Mouse (Mus musculus): ENCODE measurements at regions not wholly inside any gene's neighbourhood (a gene's known extent, or its start where the extent isn't known, plus 50 kb on each side); places are given as distances from the start of the nearest gene placed in this dataset.

- DNase-seq: no peak
These were observed 87.0 kb upstream of the Hs6st1 start for GRCm38 (mm10) chr1:35981226-35981625.

- DNase-seq: no peak
These were observed 84.8 kb upstream of the Hs6st1 start for GRCm38 (mm10) chr1:35983361-35983760.

GRCm38 (mm10) chr1:35985318-35985717 lies 82.9 kb upstream of the Hs6st1 start:
- DNase-seq: no peak

DNA sequence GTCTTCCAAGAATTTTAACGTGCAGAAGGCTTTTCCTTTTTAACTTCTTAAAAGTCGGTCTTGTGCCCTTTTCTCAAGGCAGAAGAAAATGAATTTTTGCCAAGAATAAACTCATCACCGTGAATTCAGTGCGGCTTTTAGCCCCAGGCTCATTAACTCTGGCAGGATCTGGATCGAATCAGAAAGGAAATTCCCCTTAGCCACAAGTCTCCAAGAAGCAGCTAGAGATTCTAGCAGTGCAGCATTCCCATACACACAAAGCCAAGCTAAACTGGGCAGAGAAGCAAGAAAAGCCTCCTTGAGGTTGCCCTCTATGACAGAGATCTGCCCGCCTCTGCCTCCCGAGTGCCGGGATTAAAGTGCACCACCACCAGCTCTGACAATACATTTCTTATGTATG lies 81.5 kb upstream of the Hs6st1 start:
- DNase-seq: no peak

DNA sequence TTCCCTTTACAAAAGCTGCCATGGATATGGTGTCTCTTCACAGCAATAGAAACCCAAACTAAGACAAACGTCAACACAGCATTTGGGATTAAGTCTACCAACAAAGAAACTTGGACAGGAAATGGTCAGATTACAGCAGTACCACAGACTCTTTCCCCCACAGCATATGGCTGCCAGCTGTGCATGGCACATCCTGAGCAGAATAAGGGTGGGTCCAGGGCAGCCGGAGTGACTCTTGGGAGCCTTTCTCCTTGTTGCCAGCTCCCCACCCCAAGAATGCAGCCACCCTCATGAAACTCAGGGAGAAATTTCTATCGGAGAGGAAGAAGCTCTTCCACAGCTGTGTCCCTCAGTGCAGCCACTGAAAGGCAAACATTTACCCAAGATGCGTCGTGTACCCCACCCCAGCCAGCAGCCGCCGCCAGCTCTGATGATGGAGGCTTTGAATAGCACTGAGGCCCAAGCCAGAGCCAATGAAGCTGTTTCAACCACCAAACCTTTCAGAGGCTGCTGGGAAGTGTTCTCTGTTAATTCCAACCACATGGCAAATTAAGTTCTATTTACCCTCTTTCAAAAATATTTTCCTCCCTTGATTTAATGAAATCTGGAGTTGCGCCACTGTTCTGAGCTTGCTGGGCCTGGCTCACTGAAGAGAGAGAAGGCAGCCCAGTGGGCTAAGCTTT lies 75.8 kb upstream of the Hs6st1 start:
- DNase-seq: no peak

GRCm38 (mm10) chr1:35992937-35993336 lies 75.3 kb upstream of the Hs6st1 start:
- DNase-seq: no peak

- DNase-seq: no peak
These were observed 72.5 kb upstream of the Hs6st1 start for GRCm38 (mm10) chr1:35995691-35996090.

DNA sequence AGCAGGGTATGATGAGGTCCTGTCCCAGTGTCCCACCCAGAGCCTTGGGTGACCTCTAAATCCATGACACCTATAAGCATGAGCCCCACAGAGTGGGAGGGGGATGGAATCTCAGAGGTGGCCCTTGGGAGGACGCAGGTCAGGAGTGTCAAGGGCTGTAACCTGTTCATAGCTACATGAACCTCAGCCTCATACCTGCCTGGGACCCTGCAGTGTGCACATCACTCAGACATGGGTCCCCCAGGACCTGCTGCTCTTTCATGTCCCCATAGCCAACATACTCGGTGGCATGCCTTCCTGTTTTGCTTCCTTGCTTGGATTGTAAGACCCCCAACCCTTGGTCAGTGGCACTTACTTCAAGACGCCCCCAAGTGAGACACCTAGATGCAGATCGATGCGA lies 66.9 kb upstream of the Hs6st1 start:
- no peak for DNase-seq

- DNase-seq: no peak
These were observed 66.4 kb upstream of the Hs6st1 start for GRCm38 (mm10) chr1:36001821-36002220.

- DNase-seq: no peak
These were observed 64.6 kb upstream of the Hs6st1 start for GRCm38 (mm10) chr1:36003592-36003991.

DNA sequence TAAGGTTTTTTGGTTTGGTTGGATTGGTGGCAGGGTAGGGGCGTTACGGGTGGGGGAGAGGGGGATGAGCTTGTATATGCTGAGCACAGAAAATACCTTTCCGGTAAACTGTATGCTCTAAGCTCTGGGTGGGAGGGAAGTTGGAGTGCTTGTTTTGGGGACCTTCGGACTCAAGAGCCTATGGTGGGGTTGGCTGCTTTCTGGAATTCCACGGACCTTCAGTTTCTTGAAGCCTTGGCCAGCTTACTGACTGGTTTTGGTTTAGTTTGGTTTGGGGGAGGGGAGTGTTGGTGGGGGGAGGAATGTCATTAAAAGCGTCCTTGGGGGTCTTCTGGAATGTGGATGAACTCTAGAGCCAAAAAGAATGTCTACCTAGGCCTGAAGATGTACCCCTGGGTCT lies 59.6 kb upstream of the Hs6st1 start:
- no peak for DNase-seq

GRCm38 (mm10) chr1:36009010-36009619 lies 59.1 kb upstream of the Hs6st1 start:
- peak; percentile 41 for DNase-seq

- DNase-seq: no peak
These were observed 58.0 kb upstream of the Hs6st1 start for GRCm38 (mm10) chr1:36010151-36010550.

DNA sequence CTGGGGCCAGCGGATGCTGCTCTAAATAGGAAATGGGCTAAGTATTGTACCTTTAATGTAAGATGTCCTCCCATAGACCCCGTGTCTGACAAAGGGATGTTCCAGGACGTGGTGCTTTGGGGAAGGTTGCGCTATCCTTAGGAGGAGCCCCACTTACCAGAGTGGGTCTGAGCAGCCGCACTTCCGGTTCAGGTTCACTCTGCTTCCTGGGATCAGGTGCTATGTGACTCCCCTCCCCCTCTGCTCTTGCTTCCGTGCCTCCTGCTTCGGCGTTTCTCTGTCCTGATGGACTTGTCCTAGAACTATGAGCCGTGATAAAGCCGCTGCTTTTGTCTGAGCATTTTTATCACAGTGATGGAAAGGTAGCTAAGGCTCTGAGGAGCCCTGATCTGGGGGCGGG lies 57.4 kb upstream of the Hs6st1 start:
- DNase-seq: no peak

DNA sequence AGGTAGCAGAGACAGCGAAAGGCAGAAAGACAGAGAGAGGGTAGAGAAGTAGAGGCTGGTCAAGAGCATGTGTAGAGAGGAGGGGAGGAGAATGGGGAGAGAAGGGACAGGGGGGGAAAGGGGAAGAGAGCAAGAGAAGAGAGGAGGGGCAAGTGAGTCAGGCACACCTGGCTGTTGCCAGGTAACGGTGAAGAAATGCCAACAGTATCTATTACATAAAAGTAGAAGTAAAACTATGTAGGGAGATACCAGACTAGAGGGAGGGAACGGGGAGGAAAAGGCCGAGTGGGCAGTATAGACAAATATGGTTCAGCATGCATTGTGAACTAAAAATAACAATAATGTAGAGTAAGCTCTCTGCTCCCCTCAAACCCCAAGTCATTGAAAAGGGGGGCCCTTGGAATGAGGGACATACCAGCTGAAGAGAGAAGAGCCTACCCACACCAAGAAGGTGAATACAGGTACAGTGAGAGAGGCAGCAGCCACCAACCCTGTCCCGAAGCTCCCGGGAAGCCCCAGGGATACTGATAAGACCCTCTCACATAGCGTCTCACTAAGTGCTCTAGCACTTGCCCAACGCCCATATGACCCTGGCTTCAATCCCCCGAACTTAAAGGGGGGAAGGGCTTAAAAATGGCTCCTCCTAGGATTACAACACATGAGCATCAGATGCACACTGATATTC lies 56.0 kb upstream of the Hs6st1 start:
- DNase-seq: no peak

DNA sequence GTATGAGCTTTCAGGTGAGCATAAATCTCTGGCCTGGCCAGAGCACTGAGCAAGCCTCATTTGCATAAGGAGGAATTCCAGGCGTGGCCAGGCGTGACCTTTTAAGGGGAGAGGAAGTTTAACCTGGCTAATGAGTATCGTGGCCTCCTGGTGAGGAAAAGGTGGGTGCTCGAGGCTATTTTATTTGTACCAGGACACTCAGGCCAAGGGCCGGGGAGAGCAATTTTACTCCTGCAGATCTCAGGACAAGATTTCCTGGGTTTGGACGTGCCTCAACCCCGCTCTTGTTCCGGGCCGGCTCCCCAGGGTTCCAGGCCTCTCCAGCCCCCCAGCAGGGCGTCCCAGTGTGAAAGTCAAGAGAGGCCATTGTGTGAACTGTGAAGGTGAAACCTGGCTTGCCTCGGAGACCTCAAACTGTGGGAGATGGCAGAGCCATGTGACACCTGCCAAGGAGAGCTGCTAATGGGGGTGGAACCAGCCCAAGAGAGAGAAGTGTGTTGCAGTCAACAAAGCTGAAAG lies 54.3 kb upstream of the Hs6st1 start:
- no peak for DNase-seq

DNA sequence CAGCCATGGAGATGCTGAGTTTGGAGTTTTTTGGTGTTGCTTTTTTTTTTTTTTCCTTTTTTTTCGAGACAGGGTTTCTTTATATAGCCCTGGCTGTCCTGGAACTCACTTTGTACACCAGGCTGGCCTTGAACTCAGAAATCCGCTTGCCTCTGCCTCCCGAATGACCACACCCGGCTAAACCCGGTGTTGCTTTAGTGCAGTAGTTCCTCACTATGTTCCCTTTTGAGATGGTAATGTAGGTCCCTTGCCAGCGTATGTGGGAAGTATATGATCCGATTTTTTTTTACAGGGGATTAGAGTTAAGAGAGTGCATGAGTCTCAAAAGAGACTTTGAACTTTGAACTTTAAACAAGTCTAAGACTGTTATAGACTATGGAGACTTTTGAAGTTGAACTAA lies 53.8 kb upstream of the Hs6st1 start:
- no peak for DNase-seq

GRCm38 (mm10) chr1:36015210-36015609 lies 53.0 kb upstream of the Hs6st1 start:
- DNase-seq: peak; percentile 42

GRCm38 (mm10) chr1:36016566-36016965 lies 51.6 kb upstream of the Hs6st1 start:
- no peak for DNase-seq

- DNase-seq: peak; percentile 27
These were observed 51.1 kb upstream of the Hs6st1 start for GRCm38 (mm10) chr1:36017061-36017461.

- no peak for DNase-seq
These were observed 50.5 kb upstream of the Hs6st1 start for GRCm38 (mm10) chr1:36017656-36018055.

All from heart, postnatal 4 days (tissue).